Mouse (Mus musculus) lung, postnatal 4 days (tissue): ENCODE results near the gene Csk.

Experiments
- DNase-seq, 2 experiments: peaks; one replicate each; pipeline ENCODE4 v3.0.0; 2021

Csk gene

GRCm38 (mm10) chr9:57653283-57653682, at the start of gene Csk:
Csk (minus strand) TSS chr9:57653631.
- no peak for DNase-seq

GRCm38 (mm10) chr9:57698466-57699150, 45.2 kb upstream of the Csk start:
- no peak for DNase-seq

GRCm38 (mm10) chr9:57697380-57697779, 43.9 kb upstream of the Csk start:
- no peak for DNase-seq

GRCm38 (mm10) chr9:57696380-57697285, 43.2 kb upstream of the Csk start:
- DNase-seq = peak; percentile 60 to 68

GRCm38 (mm10) chr9:57694108-57694507, 40.7 kb upstream of the Csk start:
- no peak for DNase-seq

GRCm38 (mm10) chr9:57688606-57689005, 35.2 kb upstream of the Csk start:
- no peak for DNase-seq

GRCm38 (mm10) chr9:57688158-57688557, 34.7 kb upstream of the Csk start:
- DNase-seq = peak; percentile 52 to 70

GRCm38 (mm10) chr9:57687751-57688150, 34.3 kb upstream of the Csk start, which contains the start of gene Cyp1a1:
Cyp1a1 (plus strand) TSS chr9:57687928.
- no peak for DNase-seq

- DNase-seq = no peak
Measured at GRCm38 (mm10) chr9:57686011-57686410, 32.6 kb upstream of the Csk start.

GRCm38 (mm10) chr9:57683520-57683919, 30.1 kb upstream of the Csk start, which contains the start of gene Cyp1a2:
Cyp1a2 (minus strand) TSS chr9:57683703.
- DNase-seq = no peak

GRCm38 (mm10) chr9:57681411-57681810, 28.0 kb upstream of the Csk start:
- DNase-seq = no peak

- no peak for DNase-seq
Measured at GRCm38 (mm10) chr9:57671500-57671899, 18.1 kb upstream of the Csk start.

- no peak for DNase-seq
Measured at GRCm38 (mm10) chr9:57671037-57671436, 17.6 kb upstream of the Csk start.

GRCm38 (mm10) chr9:57669566-57669965, 16.1 kb upstream of the Csk start:
- no peak for DNase-seq

GRCm38 (mm10) chr9:57668277-57668676, 14.8 kb upstream of the Csk start:
- no peak for DNase-seq

GRCm38 (mm10) chr9:57667817-57668216, 14.4 kb upstream of the Csk start:
- DNase-seq = peak; percentile 76 to 86

GRCm38 (mm10) chr9:57667136-57667535, 13.7 kb upstream of the Csk start:
- DNase-seq = no peak

GRCm38 (mm10) chr9:57666536-57666935, 13.1 kb upstream of the Csk start:
- DNase-seq = no peak

GRCm38 (mm10) chr9:57664616-57665015, 11.2 kb upstream of the Csk start:
- DNase-seq = no peak

GRCm38 (mm10) chr9:57661552-57661951, 8.1 kb upstream of the Csk start:
- no peak for DNase-seq

GRCm38 (mm10) chr9:57660501-57660900, 7.1 kb upstream of the Csk start:
- DNase-seq = no peak

GRCm38 (mm10) chr9:57659774-57660173, 6.3 kb upstream of the Csk start:
- DNase-seq = peak; percentile 72 to 84

- DNase-seq = no peak
Measured at GRCm38 (mm10) chr9:57658970-57659369, 5.5 kb upstream of the Csk start.

- no peak for DNase-seq
Measured at GRCm38 (mm10) chr9:57657843-57658242, 4.4 kb upstream of the Csk start.
